Mouse (Mus musculus): ENCODE measurements around the gene Scgb2b21. TPM values are rescaled to one million over a fixed set of nuclear protein-coding genes. Genes with fewer than 3 reads are reported as not detected.
"Not testable (repeated sequence)": the region's sequence is repeated elsewhere in the genome, so short reads cannot be mapped to it uniquely, and the experiment has no call there.

Scgb2b21 gene
- not detected in 2 replicates for polyA plus RNA-seq (2015; fragmentation: Nextera tagmentation; extraction: Ambion mirVana)

- no peak within 1 kb of the TSS for H3K4me2 ChIP-seq
- peaks cover 63% of the 10 kb centered on the region for H3K9me3 ChIP-seq (replicated peaks)
- no peaks in the 10 kb centered on the region for H3K36me3 ChIP-seq (ENCODE audit: poor library complexity, severe bottlenecking)
- no peak within 1 kb of the TSS for H3K9ac ChIP-seq
- H3K27ac ChIP-seq, result no peak within 1 kb of the TSS
- H3K27me3 ChIP-seq, result no peaks in the 10 kb centered on the region
- no peak for ATAC-seq
- no peaks in the 10 kb centered on the region for H3K4me1 ChIP-seq
- H3K4me3 ChIP-seq, result no peak within 1 kb of the TSS
These were observed at the start of gene Scgb2b21 for GRCm38 (mm10) chr7:33520358-33520757. TSS of gene Scgb2b21 (minus strand) at chr7:33520458.

DNA sequence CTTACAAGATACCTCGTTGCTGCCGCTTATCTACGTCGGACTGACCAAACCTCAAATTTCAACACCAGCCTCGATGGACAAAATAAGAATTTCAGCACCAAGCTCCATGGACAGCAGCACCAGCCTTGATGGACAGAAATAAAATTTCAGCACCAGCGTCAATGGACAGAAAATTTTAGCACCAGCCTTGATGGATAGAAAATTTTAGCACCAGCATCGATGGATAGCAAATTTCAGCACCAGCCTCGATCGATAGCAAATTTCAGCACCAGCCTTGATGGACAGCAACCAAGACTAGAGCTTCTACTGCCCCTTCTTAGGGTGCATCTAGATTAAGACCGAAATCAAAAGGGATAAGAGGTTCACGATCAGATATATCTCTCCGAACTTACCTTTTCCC, 23.2 kb upstream of the Scgb2b21 start:
- ATAC-seq; H3K36me3 ChIP-seq (ENCODE audit: poor library complexity, severe bottlenecking); H3K9ac ChIP-seq; H3K27ac ChIP-seq; H3K4me2 ChIP-seq; H3K27me3 ChIP-seq; H3K4me1 ChIP-seq; H3K4me3 ChIP-seq: not testable (repeated sequence)
- H3K9me3 ChIP-seq (replicated peaks), result peaks cover 35% of the 10 kb centered on the region
- 90% methylated on average over 12 of the region's 12 CpGs for WGBS

Other genes with a start within 250 kb of the Scgb2b21 start
- not detected in 2 replicates for gene Scgb2b19, start 240.1 kb downstream of the Scgb2b21 start, polyA plus RNA-seq (2015; fragmentation: Nextera tagmentation; extraction: Ambion mirVana)
- gene Scgb1b19, start 233.2 kb downstream of the Scgb2b21 start, polyA plus RNA-seq (2015; fragmentation: Nextera tagmentation; extraction: Ambion mirVana), result not detected in 2 replicates
- not detected in 2 replicates for gene Scgb2b20, start 154.1 kb downstream of the Scgb2b21 start, polyA plus RNA-seq (2015; fragmentation: Nextera tagmentation; extraction: Ambion mirVana)
- gene Scgb1b20, start 147.2 kb downstream of the Scgb2b21 start, polyA plus RNA-seq (2015; fragmentation: Nextera tagmentation; extraction: Ambion mirVana), result not detected in 2 replicates
- not detected in 2 replicates for gene Scgb2b24, start 218.9 kb upstream of the Scgb2b21 start, polyA plus RNA-seq (2015; fragmentation: Nextera tagmentation; extraction: Ambion mirVana)
- not detected in 2 replicates for gene Scgb1b24, start 223.3 kb upstream of the Scgb2b21 start, polyA plus RNA-seq (2015; fragmentation: Nextera tagmentation; extraction: Ambion mirVana)